Mouse (Mus musculus) MEL (cell line): ENCODE results near the gene Parp16. TPM values are rescaled to one million over a fixed set of nuclear protein-coding genes. Genes with fewer than 3 reads are reported as not detected.

Experiments
- DNase-seq: peaks from one replicate; pipeline ENCODE4 v3.0.0; 2011; ENCODE audit warnings: low read depth, low spot score
- H3K27ac ChIP-seq: 2 replicates; pipeline ENCODE4 v1.5.1; 2012; ENCODE audit warnings: low read depth, mild to moderate bottlenecking, control low read depth, low read length, moderate library complexity; ENCODE audit not compliant: control insufficient read depth
- H3K27me3 ChIP-seq, 2 experiments: fragments of 150-350 bp in 1 of 2; sonication (generic) in 1 of 2; 2 replicates each; pipeline ENCODE4 v1.6.1; 2012; ENCODE audit warnings: low read length in 2 of 2, mild to moderate bottlenecking in 2 of 2, improper control_type of control experiment in 1 of 2, moderate library complexity in 1 of 2; ENCODE audit not compliant: insufficient read depth in 2 of 2, control insufficient read depth in 1 of 2
- H3K36me3 ChIP-seq, 2 experiments: 2 replicates each; pipeline ENCODE4 v1.6.1; 2012 to 2014; ENCODE audit warnings: low read length in 2 of 2, improper control_type of control experiment in 1 of 2, inconsistent platforms in 1 of 2, mild to moderate bottlenecking in 1 of 2; ENCODE audit not compliant: insufficient read depth in 2 of 2, control insufficient read depth in 1 of 2
- H3K4me1 ChIP-seq, 2 experiments: fragments of 150-350 bp in 1 of 2; sonication (generic) in 1 of 2; 2 replicates each; pipeline ENCODE4 v1.6.1; 2012; ENCODE audit warnings: low read length in 2 of 2, improper control_type of control experiment in 1 of 2, mild to moderate bottlenecking in 1 of 2; ENCODE audit not compliant: insufficient read depth in 2 of 2, control insufficient read depth in 1 of 2
- H3K4me3 ChIP-seq, 2 experiments: fragments of 150-350 bp in 1 of 2; sonication (generic) in 1 of 2; 2 replicates each; pipeline ENCODE4 v1.5.1; 2012; ENCODE audit warnings: low read depth in 2 of 2, low read length in 2 of 2, mild to moderate bottlenecking in 2 of 2, moderate library complexity in 2 of 2, control low read depth in 1 of 2, improper control_type of control experiment in 1 of 2; ENCODE audit not compliant: control insufficient read depth in 1 of 2, insufficient read depth in 1 of 2
- H3K79me2 ChIP-seq: 2 replicates; pipeline ENCODE4 v1.6.1; 2012; ENCODE audit warnings: mild to moderate bottlenecking, low read length, moderate library complexity; ENCODE audit not compliant: control insufficient read depth, poor library complexity, insufficient read depth
- H3K9ac ChIP-seq: 2 replicates; pipeline ENCODE4 v1.6.1; 2012; ENCODE audit warnings: low read depth, mild to moderate bottlenecking, control low read depth, low read length, moderate library complexity; ENCODE audit not compliant: control insufficient read depth, poor library complexity, severe bottlenecking
- H3K9me3 ChIP-seq: fragments of 150-350 bp; sonication (generic); replicated peaks from 2 replicates; pipeline ENCODE4 v1.6.1; 2012; ENCODE audit warnings: mild to moderate bottlenecking, low read length, improper control_type of control experiment, moderate library complexity; ENCODE audit not compliant: insufficient read depth
- BHLHE40 ChIP-seq: IDR thresholded peaks from 2 replicates; pipeline ENCODE4 v1.6.1; 2012; ENCODE audit warnings: low read depth, mild to moderate bottlenecking, inconsistent platforms, low read length, improper control_type of control experiment, borderline replicate concordance
- CHD2 ChIP-seq: IDR thresholded peaks from 2 replicates; pipeline ENCODE4 v1.6.1; 2011; ENCODE audit warnings: low read length, improper control_type of control experiment
- E2F4 ChIP-seq: IDR thresholded peaks from 2 replicates; pipeline ENCODE4 v1.6.1; 2011; ENCODE audit warnings: low read depth, low read length, improper control_type of control experiment, borderline replicate concordance
- ELF1 ChIP-seq: IDR thresholded peaks from 2 replicates; pipeline ENCODE4 v1.6.1; 2014; ENCODE audit warnings: low read depth, mild to moderate bottlenecking, inconsistent platforms, low read length, improper control_type of control experiment, moderate library complexity
- EP300 ChIP-seq, 2 experiments: IDR thresholded peaks; 2 replicates each; pipeline ENCODE4 v1.6.1; 2011; ENCODE audit warnings: improper control_type of control experiment in 2 of 2, low read length in 2 of 2, low read depth in 1 of 2, mild to moderate bottlenecking in 1 of 2
- ETS1 ChIP-seq: IDR thresholded peaks from 2 replicates; pipeline ENCODE4 v1.6.1; 2012; ENCODE audit warnings: low read depth, mild to moderate bottlenecking, inconsistent platforms, low read length, improper control_type of control experiment, moderate library complexity
- GABPA ChIP-seq: IDR thresholded peaks from 2 replicates; pipeline ENCODE4 v1.6.1; 2012; ENCODE audit warnings: low read depth, mild to moderate bottlenecking, inconsistent platforms, low read length, improper control_type of control experiment, moderate library complexity
- GATA1 ChIP-seq: IDR thresholded peaks from 2 replicates; pipeline ENCODE4 v1.6.1; 2011; ENCODE audit warnings: low read depth, low read length, improper control_type of control experiment
- KAT2A ChIP-seq: conservative IDR thresholded peaks from 2 replicates; pipeline ENCODE4 v1.6.1; 2012; ENCODE audit warnings: low read depth, low read length, improper control_type of control experiment, inconsistent platforms
- MXI1 ChIP-seq: IDR thresholded peaks from 2 replicates; pipeline ENCODE4 v1.6.1; 2011; ENCODE audit warnings: mild to moderate bottlenecking, low read depth, low read length, improper control_type of control experiment
- POLR2A ChIP-seq, 2 experiments: IDR thresholded peaks; 2 replicates each; pipeline ENCODE4 v1.6.1; 2011 to 2012; ENCODE audit warnings: low read length in 2 of 2, mild to moderate bottlenecking in 2 of 2, control low read depth in 1 of 2, improper control_type of control experiment in 1 of 2, low read depth in 1 of 2, moderate library complexity in 1 of 2; ENCODE audit not compliant: control insufficient read depth in 1 of 2, insufficient read depth in 1 of 2, poor library complexity in 1 of 2
- POLR2AphosphoS2 ChIP-seq: IDR thresholded peaks from 2 replicates; pipeline ENCODE4 v1.6.1; 2011; ENCODE audit warnings: low read length, improper control_type of control experiment
- POLR2AphosphoS5 ChIP-seq: IDR thresholded peaks from 2 replicates; pipeline ENCODE4 v1.6.1; 2012; ENCODE audit warnings: low read depth, borderline replicate concordance, mild to moderate bottlenecking, inconsistent platforms, low read length, moderate library complexity, mixed read lengths
- RAD21 ChIP-seq: IDR thresholded peaks from 2 replicates; pipeline ENCODE4 v1.6.1; 2011; ENCODE audit warnings: mild to moderate bottlenecking, low read depth, low read length, improper control_type of control experiment
- RCOR1 ChIP-seq: IDR thresholded peaks from 2 replicates; pipeline ENCODE4 v1.6.1; 2012; ENCODE audit warnings: low read depth, mild to moderate bottlenecking, inconsistent platforms, low read length, improper control_type of control experiment
- SIN3A ChIP-seq: IDR thresholded peaks from 2 replicates; pipeline ENCODE4 v1.6.1; 2012; ENCODE audit warnings: low read length, improper control_type of control experiment, inconsistent platforms
- SMC3 ChIP-seq: IDR thresholded peaks from 2 replicates; pipeline ENCODE4 v1.6.1; 2011; ENCODE audit warnings: low read depth, low read length, improper control_type of control experiment
- USF1 ChIP-seq: IDR thresholded peaks from 2 replicates; pipeline ENCODE4 v1.6.1; 2014; ENCODE audit warnings: low read depth, mild to moderate bottlenecking, inconsistent platforms, low read length, improper control_type of control experiment, moderate library complexity
- ZC3H11A ChIP-seq: IDR thresholded peaks from 2 replicates; pipeline ENCODE4 v1.6.1; 2012; ENCODE audit warnings: low read depth, mild to moderate bottlenecking, inconsistent platforms, low read length, improper control_type of control experiment
- ZKSCAN1 ChIP-seq: IDR thresholded peaks from 2 replicates; pipeline ENCODE4 v1.6.1; 2012; ENCODE audit warnings: low read depth, mild to moderate bottlenecking, inconsistent platforms, low read length, improper control_type of control experiment, moderate library complexity
- ZMIZ1 ChIP-seq: IDR thresholded peaks from 2 replicates; pipeline ENCODE4 v1.6.1; 2012; ENCODE audit warnings: low read depth, mild to moderate bottlenecking, inconsistent platforms, low read length, improper control_type of control experiment, moderate library complexity
- polyA plus RNA-seq, 2 experiments: library from polyadenylated mRNA; stranded (reverse) in 1 of 2; unstranded in 1 of 2; fragments of >175 nt in 1 of 2; fragments of >200 nt in 1 of 2; gene quantifications; 2 replicates each; pipeline versions ENCODE4 v1.2.1 to v1.2.4; 2012; ENCODE audit warnings: low replicate concordance in 2 of 2, low read depth in 1 of 2; ENCODE audit not compliant: insufficient read length in 2 of 2, insufficient read depth in 1 of 2, missing spikeins in 1 of 2
- total RNA-seq: library from RNA; depleted of rRNA; stranded (reverse); fragments of 300-350 nt; gene quantifications from 2 replicates; pipeline ENCODE4 v1.2.3, GENCODE M21; 2012

Gene Parp16
- total and polyA plus RNA-seq, 3 experiments = 1.3 to 5.1 TPM; not detected in 1

- Histone ChIP-seq H3K4me1 (no peaks in the 10 kb centered on the region), H3K27ac (no peak overlapping the region), H3K27me3 (peaks cover under 1 to 3% of the 10 kb centered on the region in 2 experiments; a peak in 3 of 4 replicates)
- TF ChIP-seq SMC3 (no peak), POLR2A (IDR thresholded peaks at IDR 0.05; ENCODE audit: control insufficient read depth in 1 of 2, insufficient read depth in 1 of 2, low read depth in 1 of 2, low read length in 2 of 2, poor library complexity in 1 of 2) (no peak), RAD21 (no peak), SIN3A (no peak), ELF1 (no peak), POLR2AphosphoS5 (no peak), ZC3H11A (no peak), KAT2A (no peak), GABPA (no peak), POLR2AphosphoS2 (no peak), USF1 (no peak), BHLHE40 (no peak), ETS1 (no peak), EP300 (IDR thresholded peaks at IDR 0.05; ENCODE audit: low read depth in 1 of 2, low read length in 2 of 2) (no peak), GATA1 (no peak), CHD2 (no peak), MXI1 (no peak)
- TF ChIP-seq, all 39 proteins: peak for 0
- no peaks in the 10 kb centered on the region for H3K9me3 ChIP-seq
- no peak overlapping the region for H3K4me3 ChIP-seq
- H3K79me2 ChIP-seq = no peaks in the 10 kb centered on the region
- no peak overlapping the region for H3K9ac ChIP-seq
- DNase-seq = no peak
- H3K36me3 ChIP-seq = no peaks in the 10 kb centered on the region
Observed at GRCm38 (mm10) chr9:65255906-65256600, 60.9 kb downstream of the Parp16 start.

GRCm38 (mm10) chr9:65257218-65257910 lies 62.2 kb downstream of the Parp16 start:
- Histone ChIP-seq H3K36me3 (no peaks in the 10 kb centered on the region), H3K4me3 (no peak overlapping the region), H3K79me2 (no peaks in the 10 kb centered on the region), H3K27me3 (peaks cover 2 to 6% of the 10 kb centered on the region in 2 experiments; a peak in 3 of 4 replicates), H3K4me1 (no peaks in the 10 kb centered on the region), H3K27ac (no peak overlapping the region), H3K9me3 (no peaks in the 10 kb centered on the region), H3K9ac (no peak overlapping the region)
- TF ChIP-seq POLR2A (IDR thresholded peaks at IDR 0.05; ENCODE audit: control insufficient read depth in 1 of 2, insufficient read depth in 1 of 2, low read depth in 1 of 2, low read length in 2 of 2, poor library complexity in 1 of 2) (no peak), ZMIZ1 (no peak), RCOR1 (no peak), E2F4 (no peak), ZKSCAN1 (no peak), USF1 (no peak)
- DNase-seq = no peak
